Mouse (Mus musculus): ENCODE data around the gene Gpatch8. TPM values are rescaled to one million over a fixed set of nuclear protein-coding genes. Genes with fewer than 3 reads are reported as not detected.

Gene Gpatch8
- polyA plus RNA-seq, 1 experiment from 2014 or later: 76.7 TPM

DNA sequence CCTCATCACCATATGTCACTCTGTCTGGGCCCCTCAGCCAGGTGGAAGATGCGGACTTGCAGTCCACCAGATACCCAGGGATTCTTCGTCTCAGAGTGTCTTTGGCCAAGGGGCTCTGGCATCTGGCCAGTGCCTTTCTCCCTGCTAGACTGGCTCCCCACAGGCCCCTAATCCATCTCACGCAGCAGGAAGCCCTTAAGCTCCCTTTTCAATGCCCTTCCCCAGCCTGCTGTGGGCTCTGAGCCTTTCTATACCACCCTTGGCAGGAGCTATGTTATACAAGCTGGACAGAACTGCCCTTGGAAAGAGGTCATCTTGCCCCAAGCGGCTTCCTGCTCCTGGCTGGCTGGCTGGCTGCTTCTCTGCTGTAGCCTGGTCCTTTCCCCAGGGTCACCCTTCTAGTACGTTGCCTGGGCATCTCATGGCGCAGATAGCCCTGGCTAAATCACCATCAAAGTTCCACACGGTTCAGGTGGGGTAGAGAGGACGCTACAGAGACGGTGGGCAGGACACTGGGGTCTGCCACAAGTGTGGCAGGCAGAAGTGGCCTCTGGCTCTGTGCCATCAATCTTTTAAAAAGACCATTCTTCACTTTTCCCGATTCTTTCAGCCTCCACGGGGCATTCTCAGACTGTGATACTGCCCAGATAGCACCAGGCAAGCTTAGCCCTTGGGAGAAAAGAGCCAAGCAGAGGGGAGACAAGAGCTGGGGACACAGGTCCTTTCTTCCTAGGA lies 25.3 kb upstream of the Gpatch8 start:
- peaks cover 62% of the 10 kb centered on the region for H3K4me1 ChIP-seq
- 16% methylated on average over 11 of the region's 11 CpGs for WGBS
- H3K4me3 ChIP-seq: peak overlapping the region; percentile 29; the same call in 1 of the 2 replicates
- H3K27me3 ChIP-seq (replicated peaks; ENCODE audit: low read depth, poor library complexity, severe bottlenecking): peaks cover 21% of the 10 kb centered on the region
- peak overlapping the region; percentile 76 for H3K27ac ChIP-seq (replicated peaks)
- no peaks in the 10 kb centered on the region; the same call in 1 of the 2 replicates for H3K9me3 ChIP-seq
- peak; percentile 29 for DNase-seq (ENCODE audit: low spot score)
- no peaks in the 10 kb centered on the region for H3K36me3 ChIP-seq (replicated peaks)

GRCm38 (mm10) chr11:102580034-102580330 lies 23.8 kb upstream of the Gpatch8 start:
- Histone ChIP-seq H3K36me3 (replicated peaks) (no peaks in the 10 kb centered on the region), H3K9me3 (no peaks in the 10 kb centered on the region), H3K27ac (replicated peaks) (peak overlapping the region; percentile 94), H3K27me3 (replicated peaks; ENCODE audit: low read depth, poor library complexity, severe bottlenecking) (peaks cover 21% of the 10 kb centered on the region), H3K4me1 (peaks cover 62% of the 10 kb centered on the region), H3K4me3 (peak overlapping the region; percentile 55; the same call in 1 of the 2 replicates)
- WGBS: 32% methylated on average over 3 of the region's 3 CpGs
- DNase-seq (ENCODE audit: low spot score): no peak

DNA sequence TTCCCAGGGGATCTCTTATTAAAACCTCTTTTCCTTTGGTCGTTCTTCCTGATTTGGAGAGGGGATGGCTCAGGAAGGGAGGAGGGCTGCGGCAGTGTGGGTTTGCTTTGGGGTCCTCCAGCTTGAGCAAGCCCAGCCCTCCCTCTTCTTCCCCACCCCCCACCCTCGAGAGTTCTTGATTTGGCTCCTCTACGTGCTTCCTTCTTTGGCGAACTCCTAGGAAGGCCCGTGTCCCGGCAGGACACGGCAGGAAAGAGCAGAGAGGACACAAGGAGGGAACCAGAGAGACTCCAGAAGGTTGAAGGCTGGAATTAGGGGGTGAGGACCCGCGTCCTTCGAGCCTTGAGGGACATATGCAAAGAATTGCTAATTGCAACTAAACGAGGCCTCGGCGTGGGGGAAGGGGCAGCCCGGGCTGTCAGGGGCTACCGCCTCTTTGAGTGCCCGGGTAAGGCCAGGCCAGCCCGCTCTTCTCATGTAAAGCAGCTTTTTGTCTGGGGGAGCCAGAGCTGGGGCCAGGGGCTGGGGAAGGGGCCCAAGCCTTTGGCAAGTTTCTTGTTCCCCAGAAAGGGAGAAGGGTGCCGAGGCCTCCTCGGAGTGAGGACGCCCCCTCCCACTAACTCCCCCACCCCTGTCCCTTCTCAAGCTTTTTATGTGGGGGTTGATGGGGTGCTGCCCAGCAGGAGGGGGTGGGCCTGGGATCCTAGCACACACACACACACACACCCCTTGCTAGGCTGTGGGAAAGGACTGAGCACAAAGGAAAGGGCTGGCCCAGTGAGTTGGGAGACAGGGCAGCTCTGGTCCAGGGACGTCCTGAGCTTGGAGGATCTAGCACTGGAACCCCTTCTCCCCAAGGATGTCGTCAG lies 23.2 kb upstream of the Gpatch8 start, which contains the start of gene Gm11627:
Gene Gm11627 (minus strand): TSS at position 297 of the 869 bp plus-strand sequence.
- H3K27me3 ChIP-seq (replicated peaks; ENCODE audit: low read depth, poor library complexity, severe bottlenecking): peaks cover 21% of the 10 kb centered on the region
- H3K4me1 ChIP-seq: peaks cover 62% of the 10 kb centered on the region
- H3K9me3 ChIP-seq: no peaks in the 10 kb centered on the region
- DNase-seq (ENCODE audit: low spot score): peak; percentile 77
- 5% methylated on average over 23 of the region's 23 CpGs for WGBS
- peak within 1 kb of the TSS; percentile 94 for H3K27ac ChIP-seq (replicated peaks)
- no peaks in the 10 kb centered on the region for H3K36me3 ChIP-seq (replicated peaks)
- peak within 1 kb of the TSS; percentile 55 for H3K4me3 ChIP-seq

GRCm38 (mm10) chr11:102578341-102579118 lies 22.3 kb upstream of the Gpatch8 start:
- no peaks in the 10 kb centered on the region for H3K36me3 ChIP-seq (replicated peaks)
- peaks cover 63% of the 10 kb centered on the region for H3K4me1 ChIP-seq
- peak overlapping the region; percentile 55 for H3K4me3 ChIP-seq
- peak; percentile 92 for DNase-seq (ENCODE audit: low spot score)
- peaks cover 21% of the 10 kb centered on the region for H3K27me3 ChIP-seq (replicated peaks; ENCODE audit: low read depth, poor library complexity, severe bottlenecking)
- H3K9me3 ChIP-seq: no peaks in the 10 kb centered on the region
- WGBS: 6% methylated on average over 27 of the region's 27 CpGs
- H3K27ac ChIP-seq (replicated peaks): peak overlapping the region; percentile 94

DNA sequence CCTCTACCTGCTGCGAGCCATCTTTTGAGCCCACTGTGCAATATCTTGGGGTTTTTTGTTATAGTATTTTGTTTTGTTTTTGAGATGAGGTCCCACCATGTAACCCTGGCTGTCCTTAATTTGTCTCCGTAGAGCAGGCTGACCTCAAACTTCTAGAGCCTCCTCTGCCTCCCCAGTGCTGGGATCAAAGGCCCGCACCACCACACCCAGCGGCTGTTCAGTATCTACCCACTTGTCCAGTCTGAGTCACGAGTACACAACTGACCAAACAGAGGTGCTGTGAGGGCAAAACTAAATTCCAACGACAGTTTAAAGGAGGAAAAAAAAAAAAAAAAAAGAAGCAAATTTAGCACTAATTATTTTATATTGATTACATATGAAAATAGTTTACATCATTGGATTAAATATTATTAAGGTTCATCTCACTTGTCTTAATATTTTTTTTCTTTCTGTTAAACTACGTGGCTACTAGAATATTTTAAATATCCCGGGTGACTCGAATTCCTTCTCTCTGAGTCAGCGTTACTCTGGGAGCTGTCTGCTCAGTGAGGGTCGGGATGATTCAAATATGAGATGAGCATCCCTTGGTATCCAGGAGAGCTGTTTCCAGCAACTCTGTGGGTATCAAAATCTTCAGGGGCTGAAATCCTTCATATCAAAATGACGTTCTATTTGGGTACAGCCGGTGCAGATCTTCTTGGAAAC lies 20.0 kb upstream of the Gpatch8 start:
- Histone ChIP-seq H3K27ac (replicated peaks) (no peak overlapping the region), H3K27me3 (replicated peaks; ENCODE audit: low read depth, poor library complexity, severe bottlenecking) (peaks cover 4% of the 10 kb centered on the region; the same call in 1 of the 2 replicates), H3K9me3 (no peaks in the 10 kb centered on the region), H3K4me1 (peaks cover 45% of the 10 kb centered on the region), H3K4me3 (no peak overlapping the region), H3K36me3 (replicated peaks) (no peaks in the 10 kb centered on the region)
- DNase-seq (ENCODE audit: low spot score): no peak
- 75% methylated on average over 13 of the region's 13 CpGs for WGBS

GRCm38 (mm10) chr11:102575034-102575433 lies 18.8 kb upstream of the Gpatch8 start:
- Histone ChIP-seq H3K4me3 (no peak overlapping the region), H3K27me3 (replicated peaks; ENCODE audit: low read depth, poor library complexity, severe bottlenecking) (0 out of 2 replicates have a peak, but pooled peaks cover 3% of the 10 kb centered on the region), H3K27ac (replicated peaks) (no peak overlapping the region), H3K36me3 (replicated peaks) (no peaks in the 10 kb centered on the region), H3K4me1 (peaks cover 36% of the 10 kb centered on the region), H3K9me3 (no peaks in the 10 kb centered on the region)
- WGBS: 76% methylated on average over 1 of the region's 1 CpGs
- no peak for DNase-seq (ENCODE audit: low spot score)

- Histone ChIP-seq H3K27me3 (replicated peaks; ENCODE audit: low read depth, poor library complexity, severe bottlenecking) (no peaks in the 10 kb centered on the region), H3K27ac (replicated peaks) (peak overlapping the region; percentile 90)
Measured at GRCm38 (mm10) chr11:102572866-102573663, 16.9 kb upstream of the Gpatch8 start.

GRCm38 (mm10) chr11:102568756-102569377 lies 12.7 kb upstream of the Gpatch8 start:
- Histone ChIP-seq H3K4me3 (no peak overlapping the region), H3K27me3 (replicated peaks; ENCODE audit: low read depth, poor library complexity, severe bottlenecking) (no peaks in the 10 kb centered on the region), H3K27ac (replicated peaks) (no peak overlapping the region), H3K36me3 (replicated peaks) (no peaks in the 10 kb centered on the region), H3K9me3 (no peaks in the 10 kb centered on the region), H3K4me1 (peaks cover 5% of the 10 kb centered on the region)
- 82% methylated on average over 7 of the region's 7 CpGs for WGBS
- DNase-seq (ENCODE audit: low spot score): no peak

More at GRCm38 (mm10) chr11:102572866-102573663, 16.9 kb upstream of the Gpatch8 start:
- peaks cover 16% of the 10 kb centered on the region for H3K4me1 ChIP-seq
- no peaks in the 10 kb centered on the region for H3K36me3 ChIP-seq (replicated peaks)
- no peaks in the 10 kb centered on the region for H3K9me3 ChIP-seq
- peak; percentile 93 for DNase-seq (ENCODE audit: low spot score)
- H3K4me3 ChIP-seq: peak overlapping the region; percentile 55
- WGBS: 5% methylated on average over 18 of the region's 18 CpGs

DNA sequence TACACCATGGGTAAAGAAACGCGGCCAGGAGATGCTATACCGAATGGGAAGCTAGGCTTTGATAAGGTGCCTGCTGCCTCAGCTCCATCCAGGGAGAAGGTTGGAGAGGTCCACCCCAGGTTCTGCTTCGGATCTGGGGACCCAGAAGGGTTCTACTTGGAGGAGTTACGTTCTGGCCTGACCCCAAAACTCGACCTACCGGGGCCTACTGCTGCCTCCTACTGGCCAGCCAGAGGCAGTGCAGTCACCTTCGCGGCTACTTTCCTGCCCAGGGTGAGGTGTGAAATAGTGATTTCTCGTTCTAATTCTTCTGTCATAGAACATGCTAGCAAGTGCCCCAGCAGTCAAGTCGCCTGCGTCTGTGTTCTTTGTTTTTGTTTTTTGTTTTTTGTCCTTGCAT lies 12.0 kb upstream of the Gpatch8 start:
- DNase-seq (ENCODE audit: low spot score): no peak
- H3K9me3 ChIP-seq: no peaks in the 10 kb centered on the region
- H3K4me1 ChIP-seq: peaks cover under 1% of the 10 kb centered on the region
- no peaks in the 10 kb centered on the region for H3K27me3 ChIP-seq (replicated peaks; ENCODE audit: low read depth, poor library complexity, severe bottlenecking)
- WGBS: 78% methylated on average over 12 of the region's 12 CpGs
- no peak overlapping the region for H3K27ac ChIP-seq (replicated peaks)
- no peaks in the 10 kb centered on the region for H3K36me3 ChIP-seq (replicated peaks)
- no peak overlapping the region for H3K4me3 ChIP-seq

DNA sequence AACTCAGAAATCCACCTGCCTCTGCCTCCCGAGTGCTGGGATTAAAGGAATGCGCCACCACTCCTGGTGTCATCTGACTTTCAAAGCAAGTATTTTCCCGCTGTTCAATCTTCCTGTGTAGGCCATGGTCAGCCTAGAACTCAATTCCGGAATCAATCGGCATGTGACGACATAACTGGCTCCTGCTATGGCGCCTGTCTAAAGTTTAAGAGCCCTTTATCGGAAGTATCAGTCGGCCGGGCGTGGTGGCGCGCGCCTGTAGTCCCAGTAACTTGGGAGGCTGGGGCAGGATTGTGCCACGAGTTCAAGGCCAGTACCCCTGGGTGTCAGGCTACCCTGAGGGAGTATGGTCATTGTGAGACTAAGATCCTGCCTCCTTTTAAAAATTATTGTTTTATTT lies 11.5 kb upstream of the Gpatch8 start:
- no peak overlapping the region for H3K27ac ChIP-seq (replicated peaks)
- 97% methylated on average over 15 of the region's 15 CpGs for WGBS

GRCm38 (mm10) chr11:102567157-102567556 lies 11.0 kb upstream of the Gpatch8 start:
- DNase-seq (ENCODE audit: low spot score): no peak
- Histone ChIP-seq H3K36me3 (replicated peaks) (no peaks in the 10 kb centered on the region), H3K4me3 (no peak overlapping the region), H3K27me3 (replicated peaks; ENCODE audit: low read depth, poor library complexity, severe bottlenecking) (no peaks in the 10 kb centered on the region), H3K4me1 (no peaks in the 10 kb centered on the region), H3K27ac (replicated peaks) (no peak overlapping the region), H3K9me3 (no peaks in the 10 kb centered on the region)
- 85% methylated on average over 6 of the region's 6 CpGs for WGBS

More for the DNA sequence above, 11.5 kb upstream of the Gpatch8 start:
- H3K4me3 ChIP-seq: no peak overlapping the region
- H3K27me3 ChIP-seq (replicated peaks; ENCODE audit: low read depth, poor library complexity, severe bottlenecking): no peaks in the 10 kb centered on the region
- no peaks in the 10 kb centered on the region; the same call in 1 of the 2 replicates for H3K4me1 ChIP-seq
- no peak for DNase-seq (ENCODE audit: low spot score)
- H3K9me3 ChIP-seq: no peaks in the 10 kb centered on the region
- no peaks in the 10 kb centered on the region for H3K36me3 ChIP-seq (replicated peaks)
